Mouse (Mus musculus): ENCODE data around the gene Pxn. TPM values are rescaled to one million over a fixed set of nuclear protein-coding genes. Genes with fewer than 3 reads are reported as not detected.
"Not testable (repeated sequence)": the region's sequence is repeated elsewhere in the genome, so short reads cannot be mapped to it uniquely, and the experiment has no call there.

Gene Pxn
- total RNA-seq, 2 experiments from 2014 or later, result 20.8 to 22.1 TPM

GRCm38 (mm10) chr5:115484996-115485395 is 21.5 kb upstream of the Pxn start:
- no peak for DNase-seq (ENCODE audit: low spot score in 2 of 2)
- intact Hi-C loops (cut with DNase I), result no loop called here

- intact Hi-C loops (cut with DNase I), result no loop called here
- no peak for DNase-seq (ENCODE audit: low spot score in 2 of 2)
Measured at GRCm38 (mm10) chr5:115485489-115486205, 20.8 kb upstream of the Pxn start.

- DNase-seq (ENCODE audit: low spot score in 2 of 2), result no peak
- intact Hi-C loops (cut with DNase I), result no loop called here
Measured at GRCm38 (mm10) chr5:115486726-115487125, 19.8 kb upstream of the Pxn start.

GRCm38 (mm10) chr5:115487353-115487752 is 19.1 kb upstream of the Pxn start:
- intact Hi-C loops (cut with DNase I), result no loop called here
- DNase-seq (ENCODE audit: low spot score in 2 of 2), result no peak

- intact Hi-C loops (cut with DNase I), result no loop called here
- DNase-seq (ENCODE audit: low spot score in 2 of 2), result no peak
Measured at GRCm38 (mm10) chr5:115487942-115488580, 18.4 kb upstream of the Pxn start.

GRCm38 (mm10) chr5:115488841-115489698 is 17.4 kb upstream of the Pxn start:
- DNase-seq (ENCODE audit: low spot score in 2 of 2), result peak; percentile 79 to 90
- intact Hi-C loops (cut with DNase I), result no loop called here

- peak; percentile 82 to 91 for DNase-seq (ENCODE audit: low spot score in 2 of 2)
- intact Hi-C loops (cut with DNase I), result no loop called here
Measured at GRCm38 (mm10) chr5:115489699-115490637, 16.5 kb upstream of the Pxn start.

GRCm38 (mm10) chr5:115490638-115491000 is 15.9 kb upstream of the Pxn start:
- intact Hi-C loops (cut with DNase I), result no loop called here
- no peak for DNase-seq (ENCODE audit: low spot score in 2 of 2)

GRCm38 (mm10) chr5:115491076-115491475 is 15.4 kb upstream of the Pxn start:
- no peak for DNase-seq (ENCODE audit: low spot score in 2 of 2)
- intact Hi-C loops (cut with DNase I), result no loop called here

- DNase-seq (ENCODE audit: low spot score in 2 of 2), result no peak
- intact Hi-C loops (cut with DNase I), result no loop called here
Measured at GRCm38 (mm10) chr5:115491771-115492322, 14.6 kb upstream of the Pxn start.

- intact Hi-C loops (cut with DNase I), result no loop called here
- DNase-seq (ENCODE audit: low spot score in 2 of 2), result peak in 1 of 2 experiments; percentile 70
Measured at GRCm38 (mm10) chr5:115492711-115493335, 13.7 kb upstream of the Pxn start.

GRCm38 (mm10) chr5:115493441-115493840 is 13.0 kb upstream of the Pxn start:
- intact Hi-C loops (cut with DNase I), result no loop called here
- no peak for DNase-seq (ENCODE audit: low spot score in 2 of 2)

GRCm38 (mm10) chr5:115495618-115496017 is 10.9 kb upstream of the Pxn start:
- intact Hi-C loops (cut with DNase I); DNase-seq (ENCODE audit: low spot score in 2 of 2): not testable (repeated sequence)

- DNase-seq (ENCODE audit: low spot score in 2 of 2), result no peak
- intact Hi-C loops (cut with DNase I), result no loop called here
Measured at GRCm38 (mm10) chr5:115497033-115497432, 9.4 kb upstream of the Pxn start.

- DNase-seq (ENCODE audit: low spot score in 2 of 2), result no peak
- intact Hi-C loops (cut with DNase I), result no loop called here
Measured at GRCm38 (mm10) chr5:115498307-115499240, 7.9 kb upstream of the Pxn start.

- intact Hi-C loops (cut with DNase I), result no loop called here
- no peak for DNase-seq (ENCODE audit: low spot score in 2 of 2)
Measured at GRCm38 (mm10) chr5:115500383-115500935, 6.0 kb upstream of the Pxn start.

- intact Hi-C loops (cut with DNase I), result no loop called here
- no peak for DNase-seq (ENCODE audit: low spot score in 2 of 2)
Measured at GRCm38 (mm10) chr5:115503035-115503434, 3.4 kb upstream of the Pxn start.

Data from left cerebral cortex, postnatal 14 days (tissue).